Mouse (Mus musculus) liver, adult 2 months (tissue): ENCODE results near the gene Olfr1045. TPM values are rescaled to one million over a fixed set of nuclear protein-coding genes. Genes with fewer than 3 reads are reported as not detected.
"Not testable (repeated sequence)": the region's sequence is repeated elsewhere in the genome, so short reads cannot be mapped to it uniquely, and the experiment has no call there.

Experiments
- DNase-seq: peaks from one replicate; pipeline ENCODE4 v3.0.0-alpha.2; 2011; ENCODE audit warnings: low read depth, low spot score; ENCODE audit errors: extremely low read depth
- H3K27ac ChIP-seq: fragments of 200-500 bp; replicated peaks from 2 replicates; pipeline ENCODE4 v1.5.1; 2012; ENCODE audit warnings: low read depth, mild to moderate bottlenecking, control low read depth, inconsistent platforms, low read length; ENCODE audit not compliant: insufficient read depth
- H3K27me3 ChIP-seq: fragments of 200-500 bp; 2 replicates; pipeline ENCODE4 v1.6.1; 2012; ENCODE audit warnings: mild to moderate bottlenecking, moderate library complexity, low read length, inconsistent platforms; ENCODE audit not compliant: control insufficient read depth, insufficient read depth
- H3K36me3 ChIP-seq: fragments of 200-500 bp; 2 replicates; pipeline ENCODE4 v1.6.1; 2012; ENCODE audit warnings: low read length, inconsistent platforms; ENCODE audit not compliant: control insufficient read depth, insufficient read depth
- H3K4me1 ChIP-seq: fragments of 200-500 bp; 2 replicates; pipeline ENCODE4 v1.6.1; 2011; ENCODE audit warnings: low read length; ENCODE audit not compliant: control insufficient read depth, insufficient read depth
- H3K4me3 ChIP-seq: fragments of 200-500 bp; 2 replicates; pipeline ENCODE4 v1.5.1; 2011; ENCODE audit warnings: low read depth, mild to moderate bottlenecking, control low read depth, low read length, moderate library complexity; ENCODE audit not compliant: insufficient read depth
- H3K79me2 ChIP-seq: fragments of 200-500 bp; 2 replicates; pipeline ENCODE4 v1.6.1; 2012; ENCODE audit warnings: inconsistent platforms, mild to moderate bottlenecking, low read length, moderate library complexity; ENCODE audit not compliant: control insufficient read depth, insufficient read depth
- H3K9ac ChIP-seq: fragments of 200-500 bp; 2 replicates; pipeline ENCODE4 v1.6.1; 2012; ENCODE audit warnings: low read depth, mild to moderate bottlenecking, control low read depth, inconsistent platforms, low read length
- CTCF ChIP-seq: fragments of 200-500 bp; IDR thresholded peaks from 2 replicates; pipeline ENCODE4 v1.5.1; 2011; ENCODE audit warnings: low read depth, low read length, control low read depth
- POLR2A ChIP-seq: fragments of 200-500 bp; IDR thresholded peaks from 2 replicates; pipeline ENCODE4 v1.6.1; 2011; ENCODE audit warnings: low read length, control low read depth; ENCODE audit not compliant: insufficient read depth; ENCODE audit errors: extremely low read depth
- WGBS: fragments of 180-500 bp; shearing (Covaris S2); methylation state at CpG from one replicate; pipeline ENCODE4 v1.1.7; 2018; 5-methylcytosine and 5-hydroxymethylcytosine counted together
- polyA plus RNA-seq: library from polyadenylated mRNA; depleted of rRNA; stranded (reverse); fragments of >200 nt; gene quantifications from 2 replicates; pipeline ENCODE4 v1.2.3, GENCODE M21; 2012; rRNA removed
- total RNA-seq: library from RNA; depleted of rRNA; stranded (reverse); fragments of >200 nt; gene quantifications from 2 replicates; pipeline ENCODE4 v1.2.3, GENCODE M21; 2014; rRNA removed

The Olfr1045 gene
- total and polyA plus RNA-seq, 2 experiments: not detected

GRCm38 (mm10) chr2:86179950-86180349 is 22.9 kb downstream of the Olfr1045 start:
- no peaks in the 10 kb centered on the region for H3K4me1 ChIP-seq
- no peak overlapping the region for H3K27ac ChIP-seq
- H3K79me2 ChIP-seq: no peaks in the 10 kb centered on the region
- H3K27me3 ChIP-seq: no peaks in the 10 kb centered on the region
- no peak overlapping the region for H3K9ac ChIP-seq
- WGBS: 78% methylated on average over 3 of the region's 3 CpGs
- no peak overlapping the region for H3K4me3 ChIP-seq
- TF ChIP-seq CTCF: no peak
- TF ChIP-seq POLR2A: no peak
- no peaks in the 10 kb centered on the region for H3K36me3 ChIP-seq
- DNase-seq: no peak

- Histone ChIP-seq H3K79me2 (no peaks in the 10 kb centered on the region), H3K4me3 (no peak within 1 kb of the TSS), H3K36me3 (no peaks in the 10 kb centered on the region), H3K4me1 (no peaks in the 10 kb centered on the region), H3K9ac (no peak within 1 kb of the TSS), H3K27me3 (no peaks in the 10 kb centered on the region), H3K27ac (no peak within 1 kb of the TSS)
- DNase-seq: no peak
- no peak for TF ChIP-seq CTCF
- no peak for TF ChIP-seq POLR2A
Observed at GRCm38 (mm10) chr2:86177720-86178119, 25.1 kb downstream of the Olfr1045 start, which contains the start of gene Olfr1044. Gene Olfr1044, minus strand, starts transcription at chr2:86177820.

GRCm38 (mm10) chr2:86175422-86175821 is 27.4 kb downstream of the Olfr1045 start:
- not testable (repeated sequence) for H3K27ac ChIP-seq, H3K79me2 ChIP-seq, DNase-seq, H3K4me3 ChIP-seq, H3K9ac ChIP-seq, H3K27me3 ChIP-seq, H3K4me1 ChIP-seq, H3K36me3 ChIP-seq
- 82% methylated on average over 7 of the region's 7 CpGs for WGBS

- TF ChIP-seq POLR2A (no peak), CTCF (no peak)
- Histone ChIP-seq H3K27ac (no peak within 1 kb of the TSS), H3K4me1 (no peaks in the 10 kb centered on the region), H3K79me2 (no peaks in the 10 kb centered on the region), H3K4me3 (no peak within 1 kb of the TSS), H3K36me3 (no peaks in the 10 kb centered on the region), H3K27me3 (no peaks in the 10 kb centered on the region), H3K9ac (no peak within 1 kb of the TSS)
- no peak for DNase-seq
- WGBS: 84% methylated on average over 2 of the region's 2 CpGs
Observed at GRCm38 (mm10) chr2:86167422-86167821, 35.4 kb downstream of the Olfr1045 start, which contains the start of gene Olfr1043. Gene Olfr1043, minus strand, starts transcription at chr2:86167522.

- no peak for DNase-seq
- 81% methylated on average over 2 of the region's 2 CpGs for WGBS
- H3K9ac ChIP-seq: no peak within 1 kb of the TSS
- no peaks in the 10 kb centered on the region for H3K36me3 ChIP-seq
- TF ChIP-seq POLR2A: no peak
- TF ChIP-seq CTCF: no peak
- no peaks in the 10 kb centered on the region for H3K4me1 ChIP-seq
- H3K27me3 ChIP-seq: no peaks in the 10 kb centered on the region
- no peak within 1 kb of the TSS for H3K4me3 ChIP-seq
- no peaks in the 10 kb centered on the region for H3K79me2 ChIP-seq
- H3K27ac ChIP-seq: no peak within 1 kb of the TSS
Observed at GRCm38 (mm10) chr2:86161738-86162137, 41.1 kb downstream of the Olfr1045 start, which contains the start of gene Olfr1042. Gene Olfr1042, minus strand, starts transcription at chr2:86161838.

- TF ChIP-seq POLR2A (no peak), CTCF (no peak)
- Histone ChIP-seq H3K4me1 (no peaks in the 10 kb centered on the region), H3K27me3 (no peaks in the 10 kb centered on the region), H3K9ac (no peak within 1 kb of the TSS), H3K27ac (no peak within 1 kb of the TSS), H3K79me2 (no peaks in the 10 kb centered on the region), H3K4me3 (no peak within 1 kb of the TSS), H3K36me3 (no peaks in the 10 kb centered on the region)
- WGBS: 89% methylated on average over 1 of the region's 1 CpGs
- DNase-seq: no peak
Observed at GRCm38 (mm10) chr2:86146632-86147031, 56.2 kb downstream of the Olfr1045 start, which contains the start of gene Olfr1040. Gene Olfr1040, minus strand, starts transcription at chr2:86146732.

Other genes starting within 250 kb of the Olfr1045 start
- gene Olfr1029, start 229.1 kb downstream of the Olfr1045 start, total RNA-seq: 0.09 and 0.13 TPM in 2 replicates
- 0.04 TPM in 1 of 2 replicates, not detected in the other for gene Olfr1029, start 229.1 kb downstream of the Olfr1045 start, polyA plus RNA-seq
- gene Olfr1030, start 223.7 kb downstream of the Olfr1045 start, total RNA-seq: under 0.01 TPM in 1 of 2 replicates, not detected in the other
- 0.02 TPM in 1 of 2 replicates, not detected in the other for gene Olfr1030, start 223.7 kb downstream of the Olfr1045 start, polyA plus RNA-seq
- gene Olfr1031, start 212.7 kb downstream of the Olfr1045 start, total RNA-seq: not detected in 2 replicates
- gene Olfr1031, start 212.7 kb downstream of the Olfr1045 start, polyA plus RNA-seq: not detected in 2 replicates
- not detected in 2 replicates for gene Olfr1032, start 197.5 kb downstream of the Olfr1045 start, total RNA-seq
- not detected in 2 replicates for gene Olfr1032, start 197.5 kb downstream of the Olfr1045 start, polyA plus RNA-seq
- 8.7 and 10.7 TPM in 2 replicates for gene Olfr1033, start 182.4 kb downstream of the Olfr1045 start, total RNA-seq
- 1.7 TPM in 2 replicates for gene Olfr1033, start 182.4 kb downstream of the Olfr1045 start, polyA plus RNA-seq
- gene Olfr1034, start 157.1 kb downstream of the Olfr1045 start, total RNA-seq: 2.4 and 2.6 TPM in 2 replicates
- gene Olfr1034, start 157.1 kb downstream of the Olfr1045 start, polyA plus RNA-seq: 0.90 and 0.93 TPM in 2 replicates
- gene Olfr1036, start 129.0 kb downstream of the Olfr1045 start, total RNA-seq: not detected in 2 replicates
- not detected in 2 replicates for gene Olfr1036, start 129.0 kb downstream of the Olfr1045 start, polyA plus RNA-seq
- not detected in 2 replicates for gene Olfr1037, start 115.6 kb downstream of the Olfr1045 start, total RNA-seq
- gene Olfr1037, start 115.6 kb downstream of the Olfr1045 start, polyA plus RNA-seq: not detected in 2 replicates
- gene Olfr1039, start 67.1 kb downstream of the Olfr1045 start, total RNA-seq: not detected in 2 replicates
- gene Olfr1039, start 67.1 kb downstream of the Olfr1045 start, polyA plus RNA-seq: not detected in 2 replicates
- gene Olfr1040, start 56.3 kb downstream of the Olfr1045 start, total RNA-seq: not detected in 2 replicates
- gene Olfr1040, start 56.3 kb downstream of the Olfr1045 start, polyA plus RNA-seq: not detected in 2 replicates
- not detected in 2 replicates for gene Olfr1042, start 41.2 kb downstream of the Olfr1045 start, total RNA-seq
- not detected in 2 replicates for gene Olfr1042, start 41.2 kb downstream of the Olfr1045 start, polyA plus RNA-seq
- gene Olfr1043, start 35.5 kb downstream of the Olfr1045 start, total RNA-seq: not detected in 2 replicates
- not detected in 2 replicates for gene Olfr1043, start 35.5 kb downstream of the Olfr1045 start, polyA plus RNA-seq
- not detected in 2 replicates for gene Olfr1044, start 25.2 kb downstream of the Olfr1045 start, total RNA-seq
- not detected in 2 replicates for gene Olfr1044, start 25.2 kb downstream of the Olfr1045 start, polyA plus RNA-seq
- not detected in 2 replicates for gene Olfr52, start 17.3 kb downstream of the Olfr1045 start, total RNA-seq
- not detected in 2 replicates for gene Olfr52, start 17.3 kb downstream of the Olfr1045 start, polyA plus RNA-seq
- gene Olfr1046, start 16.3 kb upstream of the Olfr1045 start, total RNA-seq: not detected in 2 replicates
- gene Olfr1046, start 16.3 kb upstream of the Olfr1045 start, polyA plus RNA-seq: not detected in 2 replicates
- not detected in 2 replicates for gene Olfr1047, start 28.4 kb upstream of the Olfr1045 start, total RNA-seq
- not detected in 2 replicates for gene Olfr1047, start 28.4 kb upstream of the Olfr1045 start, polyA plus RNA-seq
- gene Olfr1048, start 37.3 kb upstream of the Olfr1045 start, total RNA-seq: not detected in 2 replicates
- gene Olfr1048, start 37.3 kb upstream of the Olfr1045 start, polyA plus RNA-seq: not detected in 2 replicates
- not detected in 2 replicates for gene Olfr1049, start 55.3 kb upstream of the Olfr1045 start, total RNA-seq
- gene Olfr1049, start 55.3 kb upstream of the Olfr1045 start, polyA plus RNA-seq: not detected in 2 replicates
- not detected in 2 replicates for gene Olfr1051, start 76.1 kb upstream of the Olfr1045 start, total RNA-seq
- gene Olfr1051, start 76.1 kb upstream of the Olfr1045 start, polyA plus RNA-seq: not detected in 2 replicates
- not detected in 2 replicates for gene Olfr1052, start 89.4 kb upstream of the Olfr1045 start, total RNA-seq
- gene Olfr1052, start 89.4 kb upstream of the Olfr1045 start, polyA plus RNA-seq: not detected in 2 replicates
- gene Olfr1053, start 112.3 kb upstream of the Olfr1045 start, total RNA-seq: not detected in 2 replicates
- not detected in 2 replicates for gene Olfr1053, start 112.3 kb upstream of the Olfr1045 start, polyA plus RNA-seq
- not detected in 2 replicates for gene Olfr1054, start 132.4 kb upstream of the Olfr1045 start, total RNA-seq
- not detected in 2 replicates for gene Olfr1054, start 132.4 kb upstream of the Olfr1045 start, polyA plus RNA-seq
- gene Olfr1055, start 147.3 kb upstream of the Olfr1045 start, total RNA-seq: not detected in 2 replicates
- gene Olfr1055, start 147.3 kb upstream of the Olfr1045 start, polyA plus RNA-seq: not detected in 2 replicates
- gene Olfr1056, start 159.5 kb upstream of the Olfr1045 start, total RNA-seq: not detected in 2 replicates
- not detected in 2 replicates for gene Olfr1056, start 159.5 kb upstream of the Olfr1045 start, polyA plus RNA-seq
- gene Olfr1057, start 175.4 kb upstream of the Olfr1045 start, total RNA-seq: not detected in 2 replicates
- gene Olfr1057, start 175.4 kb upstream of the Olfr1045 start, polyA plus RNA-seq: not detected in 2 replicates
- not detected in 2 replicates for gene Olfr1058, start 185.6 kb upstream of the Olfr1045 start, total RNA-seq
- gene Olfr1058, start 185.6 kb upstream of the Olfr1045 start, polyA plus RNA-seq: not detected in 2 replicates
- gene Olfr1061, start 211.0 kb upstream of the Olfr1045 start, total RNA-seq: not detected in 2 replicates
- gene Olfr1061, start 211.0 kb upstream of the Olfr1045 start, polyA plus RNA-seq: not detected in 2 replicates
- not detected in 2 replicates for gene Olfr1062, start 223.7 kb upstream of the Olfr1045 start, total RNA-seq
- gene Olfr1062, start 223.7 kb upstream of the Olfr1045 start, polyA plus RNA-seq: not detected in 2 replicates
- gene Olfr1065, start 247.6 kb upstream of the Olfr1045 start, total RNA-seq: not detected in 2 replicates
- gene Olfr1065, start 247.6 kb upstream of the Olfr1045 start, polyA plus RNA-seq: not detected in 2 replicates